Mouse (Mus musculus) olfactory bulb, adult 2 months (tissue): ENCODE data around the gene Zfp277. TPM values are rescaled to one million over a fixed set of nuclear protein-coding genes. Genes with fewer than 3 reads are reported as not detected.

Source experiments
- H3K27ac ChIP-seq: fragments of 200-500 bp; 2 replicates; pipeline ENCODE4 v1.5.1; 2012; ENCODE audit warnings: low read depth, low read length; ENCODE audit not compliant: insufficient read depth
- H3K4me1 ChIP-seq: fragments of 200-500 bp; 2 replicates; pipeline ENCODE4 v1.6.1; 2012; ENCODE audit warnings: low read length; ENCODE audit not compliant: control insufficient read depth, insufficient read depth
- H3K4me3 ChIP-seq: fragments of 200-500 bp; 2 replicates; pipeline ENCODE4 v1.5.1; 2012; ENCODE audit warnings: mild to moderate bottlenecking, low read depth, low read length, moderate library complexity; ENCODE audit not compliant: insufficient read depth
- CTCF ChIP-seq: fragments of 200-500 bp; IDR thresholded peaks from 2 replicates; pipeline ENCODE4 v1.5.1; 2012; ENCODE audit warnings: low read depth, mild to moderate bottlenecking, low read length, moderate library complexity; ENCODE audit not compliant: insufficient read depth
- POLR2A ChIP-seq: fragments of 200-500 bp; IDR thresholded peaks from 2 replicates; pipeline ENCODE4 v1.6.1; 2012; ENCODE audit warnings: mild to moderate bottlenecking, low read depth, low read length, moderate library complexity; ENCODE audit not compliant: insufficient read depth
- WGBS: fragments of 180-500 bp; shearing (Covaris S2); methylation state at CpG from one replicate; pipeline ENCODE4 v1.1.7; 2018; 5-methylcytosine and 5-hydroxymethylcytosine counted together
- polyA plus RNA-seq: library from polyadenylated mRNA; stranded (reverse); fragments of >200 nt; gene quantifications from 2 replicates; pipeline ENCODE4 v1.2.4, GENCODE M21; 2012; ENCODE audit warnings: low replicate concordance; ENCODE audit not compliant: missing spikeins, insufficient read depth, insufficient read length

Zfp277 gene
- polyA plus RNA-seq, 1 experiment: not detected

DNA sequence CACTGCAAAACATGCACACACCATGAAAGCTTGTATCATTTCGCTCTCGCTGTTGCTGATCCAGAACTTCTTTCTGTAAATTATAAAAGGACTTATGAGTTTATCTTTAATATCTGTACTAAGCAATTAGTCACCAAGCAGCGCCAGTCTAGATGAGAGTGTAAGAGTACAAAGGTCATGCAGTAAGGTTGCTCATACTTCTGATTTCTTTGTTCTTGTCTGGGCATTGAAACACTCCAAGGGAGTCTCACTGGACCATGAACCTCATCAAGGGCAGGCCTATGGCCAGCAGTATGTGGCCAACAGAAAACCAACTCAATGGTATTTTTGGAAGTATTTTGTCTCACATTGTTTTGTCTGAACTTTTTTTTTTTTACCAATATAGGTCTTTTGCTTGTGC is 110.4 kb downstream of the Zfp277 start:
- 98% methylated on average over 3 of the region's 3 CpGs for WGBS
- no peak overlapping the region for H3K4me3 ChIP-seq
- no peak overlapping the region for H3K27ac ChIP-seq
- TF ChIP-seq CTCF: no peak
- no peak for TF ChIP-seq POLR2A
- H3K4me1 ChIP-seq: no peaks in the 10 kb centered on the region

DNA sequence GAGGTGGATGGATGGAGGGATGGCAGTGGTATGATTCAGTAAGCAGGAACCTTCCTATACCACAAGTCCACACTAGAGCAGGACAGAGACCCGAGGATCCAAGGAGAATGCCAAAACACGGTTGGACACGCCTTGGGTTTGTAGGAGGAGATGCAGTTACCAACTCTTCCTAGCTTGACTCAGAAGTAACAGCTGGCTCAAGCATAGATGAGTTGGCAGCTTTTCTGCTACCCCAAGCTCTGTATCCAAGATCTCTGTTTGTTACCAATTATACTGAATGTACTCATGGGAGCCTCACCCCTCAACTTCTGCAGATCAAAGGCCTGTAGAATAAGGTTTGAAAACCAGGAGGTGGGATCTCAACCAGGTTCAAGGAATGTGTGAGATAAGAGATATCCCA is 114.2 kb downstream of the Zfp277 start:
- 99% methylated on average over 3 of the region's 3 CpGs for WGBS
- TF ChIP-seq CTCF (no peak), POLR2A (no peak)
- no peak overlapping the region for H3K27ac ChIP-seq
- H3K4me1 ChIP-seq: no peaks in the 10 kb centered on the region
- H3K4me3 ChIP-seq: no peak overlapping the region

DNA sequence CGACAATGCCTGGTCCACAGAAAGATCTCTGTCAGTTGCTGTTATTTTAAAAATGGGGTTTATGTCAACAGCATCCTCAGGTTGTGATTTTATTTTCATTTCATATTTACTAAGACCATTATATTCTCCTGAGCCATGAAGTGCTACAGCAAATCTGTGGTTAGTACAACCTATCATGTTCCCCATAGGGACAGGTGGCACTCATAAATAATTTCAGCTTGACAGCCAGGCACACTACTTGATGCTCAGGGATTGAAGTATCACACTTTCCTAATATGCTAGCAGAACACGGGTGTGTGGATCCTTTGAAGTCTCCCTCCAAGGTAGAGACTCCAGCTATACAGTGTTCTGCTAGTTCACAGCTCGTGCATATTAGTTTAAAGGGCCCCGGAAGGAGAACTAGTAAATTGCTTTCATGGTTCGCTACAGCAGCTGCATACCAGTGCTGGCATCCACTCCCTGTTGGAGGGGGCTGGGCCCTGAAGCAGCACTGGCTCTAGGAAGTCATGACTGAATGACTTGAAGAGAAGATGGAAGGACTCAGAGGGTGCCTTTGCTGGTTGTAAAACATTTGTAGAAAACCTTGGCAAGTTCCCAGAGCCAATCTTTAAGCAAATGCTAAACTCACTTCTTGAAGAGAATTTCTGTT is 118.6 kb downstream of the Zfp277 start:
- no peak for TF ChIP-seq POLR2A
- no peak for TF ChIP-seq CTCF
- 76% methylated on average over 5 of the region's 5 CpGs for WGBS
- H3K4me3 ChIP-seq: no peak overlapping the region
- no peak overlapping the region for H3K27ac ChIP-seq
- H3K4me1 ChIP-seq: peaks cover 10% of the 10 kb centered on the region

- Histone ChIP-seq H3K4me3 (no peak overlapping the region), H3K4me1 (peaks cover 10% of the 10 kb centered on the region), H3K27ac (no peak overlapping the region)
- WGBS: 91% methylated on average over 5 of the region's 5 CpGs
- TF ChIP-seq POLR2A: no peak
- TF ChIP-seq CTCF: no peak
These were observed 120.1 kb downstream of the Zfp277 start for GRCm38 (mm10) chr12:40325582-40325981.

- H3K27ac ChIP-seq: no peak overlapping the region
- no peak overlapping the region for H3K4me3 ChIP-seq
- peaks cover 10% of the 10 kb centered on the region for H3K4me1 ChIP-seq
- no peak for TF ChIP-seq POLR2A
- no peak for TF ChIP-seq CTCF
- 59% methylated on average over 5 of the region's 5 CpGs for WGBS
These were observed 120.9 kb downstream of the Zfp277 start for GRCm38 (mm10) chr12:40324819-40325218.

- Histone ChIP-seq H3K4me3 (no peak overlapping the region), H3K27ac (no peak overlapping the region), H3K4me1 (no peaks in the 10 kb centered on the region)
- TF ChIP-seq CTCF (no peak), POLR2A (no peak)
- WGBS: 94% methylated on average over 2 of the region's 2 CpGs
These were observed 130.6 kb downstream of the Zfp277 start for GRCm38 (mm10) chr12:40315146-40315545.

DNA sequence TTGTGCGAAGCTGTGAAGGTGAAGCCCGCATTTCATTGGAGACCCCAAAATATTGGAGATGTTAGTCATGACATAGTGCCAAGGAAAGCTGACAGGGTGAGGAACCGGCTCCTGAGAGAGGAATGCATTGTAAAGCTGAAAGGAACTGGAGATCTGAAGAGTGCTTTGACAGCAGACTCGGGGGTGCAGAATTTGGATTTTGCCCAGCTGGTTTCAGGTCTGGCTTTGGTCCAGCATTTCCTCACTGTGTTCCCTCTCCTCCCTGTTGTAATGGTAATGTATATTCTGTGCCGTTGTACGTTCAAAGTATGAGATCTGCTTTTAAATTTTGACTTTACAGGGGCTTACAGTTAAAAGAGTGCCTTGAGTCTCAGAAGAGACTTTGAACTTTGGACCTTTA is 141.7 kb downstream of the Zfp277 start:
- no peak overlapping the region for H3K27ac ChIP-seq
- TF ChIP-seq CTCF (no peak), POLR2A (no peak)
- WGBS: 74% methylated on average over 6 of the region's 6 CpGs
- no peak overlapping the region for H3K4me3 ChIP-seq
- H3K4me1 ChIP-seq: no peaks in the 10 kb centered on the region

DNA sequence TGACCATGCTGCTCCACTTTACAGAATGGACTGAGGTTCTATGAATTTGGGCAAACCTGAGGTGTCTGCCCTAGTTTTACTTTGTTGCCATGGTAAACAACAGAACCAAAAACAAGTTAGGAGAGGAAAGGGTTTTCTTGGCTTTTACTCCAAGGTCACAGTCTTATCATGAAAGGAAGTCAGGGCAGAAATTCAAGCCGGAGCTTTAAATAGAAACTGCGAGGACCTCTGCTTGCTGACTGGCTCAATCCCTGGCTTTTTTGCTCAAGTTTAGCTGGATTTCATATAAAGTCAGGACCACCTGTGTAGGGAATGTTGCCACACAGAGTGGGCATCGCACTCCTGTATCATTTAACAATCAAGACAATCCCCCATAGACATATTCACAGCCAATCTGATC is 147.1 kb downstream of the Zfp277 start:
- WGBS: 90% methylated on average over 3 of the region's 3 CpGs
- H3K4me3 ChIP-seq: no peak overlapping the region
- TF ChIP-seq CTCF (no peak), POLR2A (no peak)
- H3K4me1 ChIP-seq: no peaks in the 10 kb centered on the region
- no peak overlapping the region for H3K27ac ChIP-seq

DNA sequence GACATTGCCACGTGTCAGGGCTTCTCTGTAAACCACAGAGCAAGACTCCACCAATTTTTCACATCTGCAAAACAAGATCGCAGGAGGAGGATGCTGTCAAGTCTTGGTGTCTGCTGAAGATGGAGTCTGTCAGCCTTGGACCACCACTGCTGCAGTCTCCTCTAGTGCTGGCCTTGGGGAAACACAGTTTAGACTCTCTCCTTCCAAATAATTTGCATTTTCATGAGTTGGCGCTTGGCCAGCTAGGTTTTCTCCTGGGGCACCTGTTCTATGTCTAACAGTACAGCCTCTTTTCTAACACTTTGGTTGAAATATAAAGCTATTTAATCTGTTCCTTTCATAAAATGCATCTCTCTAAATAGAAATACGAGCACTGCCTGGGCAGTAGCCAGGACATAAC is 159.2 kb downstream of the Zfp277 start:
- H3K4me1 ChIP-seq: peaks cover 1% of the 10 kb centered on the region; the same call in 1 of the 2 replicates
- WGBS: 85% methylated on average over 4 of the region's 4 CpGs
- H3K27ac ChIP-seq: no peak overlapping the region
- H3K4me3 ChIP-seq: no peak overlapping the region
- TF ChIP-seq CTCF (no peak), POLR2A (no peak)
